Mouse (Mus musculus): ENCODE results near the gene Chmp6. TPM values are rescaled to one million over a fixed set of nuclear protein-coding genes. Genes with fewer than 3 reads are reported as not detected.

The Chmp6 gene
- total and polyA plus RNA-seq, 2 experiments from 2014 or later: 91.1 to 105 TPM

DNA sequence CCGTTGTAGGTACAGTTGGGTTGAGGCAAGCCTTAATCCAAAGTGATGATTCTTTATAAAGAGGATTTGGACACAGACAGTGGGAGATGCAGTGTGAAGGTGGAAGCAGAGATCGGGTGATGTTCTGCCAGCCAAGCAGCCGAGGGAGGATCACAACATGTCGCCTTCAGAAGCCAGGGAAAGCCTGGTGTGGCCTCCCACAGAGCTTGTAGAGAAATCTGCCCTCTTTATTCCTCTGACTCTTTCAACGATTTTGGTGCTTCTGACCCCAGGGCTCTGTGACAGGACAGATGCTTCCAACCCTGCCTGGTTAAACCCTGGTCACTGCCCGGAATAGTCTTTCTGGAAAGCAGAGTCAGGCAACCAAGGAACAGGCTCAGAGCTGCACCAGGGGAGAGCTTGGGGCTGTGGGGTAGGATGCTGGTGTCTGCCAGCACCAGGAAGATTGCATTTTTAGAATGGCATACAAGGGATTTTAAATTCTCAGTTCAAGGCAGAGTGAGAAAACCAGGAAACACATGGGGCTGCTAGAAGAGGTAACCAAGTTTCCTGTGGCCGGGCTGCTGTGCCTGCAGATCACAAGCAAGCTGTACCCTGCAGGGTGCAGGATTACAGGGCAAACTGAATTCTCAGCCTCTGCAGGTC lies 6.1 kb upstream of the Chmp6 start:
- no peak for ATAC-seq
- WGBS: 21% methylated on average over 7 of the region's 7 CpGs
- no peak overlapping the region for H3K4me2 ChIP-seq (ENCODE audit: low read depth)
- no peaks in the 10 kb centered on the region for H3K36me3 ChIP-seq (ENCODE audit: insufficient read depth)
- no peaks in the 10 kb centered on the region for H3K27me3 ChIP-seq (ENCODE audit: insufficient read depth, low read length)
- peaks cover 4% of the 10 kb centered on the region; the same call in 1 of the 2 replicates for H3K4me1 ChIP-seq (ENCODE audit: insufficient read depth)
- TF ChIP-seq CTCF (IDR thresholded peaks at IDR 0.05; ENCODE audit: low read depth): no peak
- DNase-seq: no peak
- H3K9ac ChIP-seq: no peak overlapping the region
- H3K4me3 ChIP-seq (ENCODE audit: low read depth, low read length): no peak overlapping the region
- H3K27ac ChIP-seq (ENCODE audit: low read depth, low read length): no peak overlapping the region
- no peaks in the 10 kb centered on the region for H3K9me3 ChIP-seq (ENCODE audit: low read length)

DNA sequence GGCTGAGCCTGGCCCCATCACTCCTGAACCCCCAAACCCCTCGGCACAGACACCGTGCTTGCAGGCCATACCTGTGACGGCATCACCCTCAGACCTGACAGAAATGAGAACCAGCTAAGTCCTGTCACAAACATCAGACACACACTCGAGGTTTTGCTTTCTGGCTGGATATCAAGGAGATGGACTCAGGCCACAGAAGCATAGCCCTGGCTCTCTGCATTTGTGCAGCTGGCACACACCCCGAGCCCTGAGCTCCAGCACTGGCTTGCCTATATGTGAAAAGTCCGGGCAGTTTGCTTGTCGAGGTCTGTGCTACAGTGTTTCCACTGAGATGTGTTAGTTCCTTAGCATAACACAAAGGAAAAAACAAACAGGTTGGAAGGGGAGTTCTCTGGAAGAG lies 5.5 kb upstream of the Chmp6 start:
- Histone ChIP-seq H3K4me1 (ENCODE audit: insufficient read depth) (peaks cover 4% of the 10 kb centered on the region), H3K9ac (no peak overlapping the region), H3K27me3 (ENCODE audit: insufficient read depth, low read length) (no peaks in the 10 kb centered on the region), H3K27ac (ENCODE audit: low read depth, low read length) (no peak overlapping the region), H3K36me3 (ENCODE audit: insufficient read depth) (no peaks in the 10 kb centered on the region), H3K4me3 (ENCODE audit: low read depth, low read length) (no peak overlapping the region), H3K4me2 (ENCODE audit: low read depth) (no peak overlapping the region), H3K9me3 (ENCODE audit: low read length) (no peaks in the 10 kb centered on the region)
- no peak for ATAC-seq
- TF ChIP-seq CTCF (IDR thresholded peaks at IDR 0.05; ENCODE audit: low read depth): no peak
- WGBS: 30% methylated on average over 7 of the region's 7 CpGs
- no peak for DNase-seq

DNA sequence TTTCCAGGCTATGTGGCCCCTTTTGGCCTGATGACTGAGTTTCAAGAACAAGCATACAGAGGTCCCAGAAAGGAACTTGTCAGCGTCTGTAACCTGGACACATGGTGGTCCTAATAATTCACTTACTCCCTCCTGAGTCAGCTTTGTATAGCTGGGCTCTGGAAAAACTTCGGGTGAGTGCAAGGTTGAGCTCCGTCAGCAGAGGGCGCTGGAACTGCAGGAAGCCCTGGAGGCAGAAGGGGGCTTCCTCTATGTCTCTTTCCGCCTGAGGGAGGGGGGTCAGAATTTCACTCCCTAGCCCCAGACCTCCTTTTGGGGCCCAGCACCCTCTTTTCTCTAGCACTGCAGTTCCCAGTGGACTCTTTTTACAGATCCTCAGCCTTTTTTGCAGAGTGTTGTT lies 3.8 kb upstream of the Chmp6 start:
- Histone ChIP-seq H3K4me1 (ENCODE audit: insufficient read depth) (peaks cover 14% of the 10 kb centered on the region), H3K4me3 (ENCODE audit: low read depth, low read length) (no peak overlapping the region), H3K27me3 (ENCODE audit: insufficient read depth, low read length) (no peaks in the 10 kb centered on the region), H3K9me3 (ENCODE audit: low read length) (no peaks in the 10 kb centered on the region), H3K36me3 (ENCODE audit: insufficient read depth) (no peaks in the 10 kb centered on the region), H3K27ac (ENCODE audit: low read depth, low read length) (no peak overlapping the region), H3K9ac (no peak overlapping the region), H3K4me2 (ENCODE audit: low read depth) (no peak overlapping the region)
- no peak for ATAC-seq
- WGBS: 1% methylated on average over 5 of the region's 5 CpGs
- TF ChIP-seq CTCF (IDR thresholded peaks at IDR 0.05; ENCODE audit: low read depth): peak; percentile 90
- DNase-seq: peak; percentile 81

DNA sequence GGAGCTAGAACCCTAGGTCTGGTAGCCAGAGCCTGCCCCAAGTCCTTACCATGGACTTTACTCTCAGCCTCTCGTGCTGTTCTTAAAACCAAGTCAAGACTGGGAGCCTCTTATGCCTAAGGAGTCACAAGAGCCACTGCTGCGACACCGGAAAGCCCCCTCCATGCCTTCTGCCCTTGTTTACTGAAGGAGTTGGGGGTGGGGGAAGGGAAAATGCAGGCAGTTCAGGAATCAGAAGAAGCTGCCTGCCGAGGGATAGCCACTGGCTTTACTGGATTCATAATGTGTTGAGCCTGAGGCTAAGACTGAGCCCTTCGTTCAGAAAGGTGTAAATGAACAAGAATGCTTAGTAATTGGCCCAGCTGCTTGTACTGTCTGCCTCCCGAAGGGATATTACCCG lies 396 bp upstream of the Chmp6 start:
- Histone ChIP-seq H3K27me3 (ENCODE audit: insufficient read depth, low read length) (no peaks in the 10 kb centered on the region), H3K27ac (ENCODE audit: low read depth, low read length) (peak overlapping the region; percentile 60), H3K9ac (peak overlapping the region; percentile 76), H3K36me3 (ENCODE audit: insufficient read depth) (peaks cover 14% of the 10 kb centered on the region), H3K4me3 (ENCODE audit: low read depth, low read length) (peak overlapping the region; percentile 64), H3K4me2 (ENCODE audit: low read depth) (peak overlapping the region; percentile 75), H3K4me1 (ENCODE audit: insufficient read depth) (peaks cover 18% of the 10 kb centered on the region), H3K9me3 (ENCODE audit: low read length) (no peaks in the 10 kb centered on the region)
- DNase-seq (no peak), ATAC-seq (no peak)
- TF ChIP-seq CTCF (IDR thresholded peaks at IDR 0.05; ENCODE audit: low read depth): no peak
- WGBS: 9% methylated on average over 7 of the region's 7 CpGs

DNA sequence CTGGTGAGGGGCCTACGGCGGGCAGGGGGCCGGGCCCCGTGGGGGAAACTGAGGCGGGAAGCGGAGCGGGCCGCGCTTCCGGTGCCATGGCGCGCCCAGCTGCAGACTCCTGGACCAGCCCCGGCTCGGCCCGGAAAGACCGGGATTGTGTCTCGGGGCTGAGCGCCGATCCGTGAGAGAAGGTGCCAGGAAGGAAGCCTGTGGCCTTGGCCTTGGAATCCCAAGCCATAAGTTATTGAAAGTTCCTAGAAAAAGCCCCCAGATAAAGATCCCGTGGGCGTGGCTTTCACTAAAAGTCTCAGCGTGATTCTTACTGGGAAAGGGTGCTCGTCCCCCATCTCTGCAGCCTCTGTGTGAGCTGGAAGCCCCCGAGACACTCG lies 684 bp downstream of the Chmp6 start:
- ATAC-seq (peak; percentile 50), DNase-seq (no peak)
- WGBS: under 1% methylated on average over 26 of the region's 26 CpGs

GRCm38 (mm10) chr11:119914381-119914780 lies 1.1 kb downstream of the Chmp6 start:
- peaks cover 29% of the 10 kb centered on the region for H3K36me3 ChIP-seq (ENCODE audit: insufficient read depth)
- peak overlapping the region; percentile 76 for H3K9ac ChIP-seq
- no peaks in the 10 kb centered on the region for H3K27me3 ChIP-seq (ENCODE audit: insufficient read depth, low read length)
- peak overlapping the region; percentile 64 for H3K4me3 ChIP-seq (ENCODE audit: low read depth, low read length)
- peak overlapping the region; percentile 75 for H3K4me2 ChIP-seq (ENCODE audit: low read depth)
- H3K27ac ChIP-seq (ENCODE audit: low read depth, low read length): 0 out of 2 replicates have a peak overlapping the region, but pooled peaks have one; percentile 60
- no peaks in the 10 kb centered on the region for H3K9me3 ChIP-seq (ENCODE audit: low read length)
- peaks cover 18% of the 10 kb centered on the region for H3K4me1 ChIP-seq (ENCODE audit: insufficient read depth)
- ATAC-seq: no peak
- 29% methylated on average over 4 of the region's 4 CpGs for WGBS
- DNase-seq: no peak
- TF ChIP-seq CTCF (IDR thresholded peaks at IDR 0.05; ENCODE audit: low read depth): no peak

More for the DNA sequence above, 684 bp downstream of the Chmp6 start:
- Histone ChIP-seq H3K4me2 (ENCODE audit: low read depth) (peak overlapping the region; percentile 75), H3K9me3 (ENCODE audit: low read length) (no peaks in the 10 kb centered on the region), H3K4me1 (ENCODE audit: insufficient read depth) (peaks cover 18% of the 10 kb centered on the region), H3K9ac (peak overlapping the region; percentile 76), H3K27ac (ENCODE audit: low read depth, low read length) (peak overlapping the region; percentile 60), H3K4me3 (ENCODE audit: low read depth, low read length) (peak overlapping the region; percentile 64), H3K27me3 (ENCODE audit: insufficient read depth, low read length) (no peaks in the 10 kb centered on the region), H3K36me3 (ENCODE audit: insufficient read depth) (peaks cover 25% of the 10 kb centered on the region)
- TF ChIP-seq CTCF (IDR thresholded peaks at IDR 0.05; ENCODE audit: low read depth): no peak

GRCm38 (mm10) chr11:119915666-119916065 lies 2.4 kb downstream of the Chmp6 start:
- Histone ChIP-seq H3K27me3 (ENCODE audit: insufficient read depth, low read length) (no peaks in the 10 kb centered on the region), H3K9me3 (ENCODE audit: low read length) (no peaks in the 10 kb centered on the region), H3K36me3 (ENCODE audit: insufficient read depth) (peaks cover 29% of the 10 kb centered on the region), H3K9ac (no peak overlapping the region), H3K4me2 (ENCODE audit: low read depth) (no peak overlapping the region), H3K4me1 (ENCODE audit: insufficient read depth) (peaks cover 15% of the 10 kb centered on the region), H3K27ac (ENCODE audit: low read depth, low read length) (no peak overlapping the region), H3K4me3 (ENCODE audit: low read depth, low read length) (no peak overlapping the region)
- DNase-seq: no peak
- TF ChIP-seq CTCF (IDR thresholded peaks at IDR 0.05; ENCODE audit: low read depth): no peak
- WGBS: 85% methylated on average over 9 of the region's 9 CpGs
- no peak for ATAC-seq
